Mouse (Mus musculus): Measurements from ENCODE around the gene Smco2.
A peak's percentile ranks its signal among the peaks of the same experiment; 100 is the strongest.

Smco2 gene

DNA sequence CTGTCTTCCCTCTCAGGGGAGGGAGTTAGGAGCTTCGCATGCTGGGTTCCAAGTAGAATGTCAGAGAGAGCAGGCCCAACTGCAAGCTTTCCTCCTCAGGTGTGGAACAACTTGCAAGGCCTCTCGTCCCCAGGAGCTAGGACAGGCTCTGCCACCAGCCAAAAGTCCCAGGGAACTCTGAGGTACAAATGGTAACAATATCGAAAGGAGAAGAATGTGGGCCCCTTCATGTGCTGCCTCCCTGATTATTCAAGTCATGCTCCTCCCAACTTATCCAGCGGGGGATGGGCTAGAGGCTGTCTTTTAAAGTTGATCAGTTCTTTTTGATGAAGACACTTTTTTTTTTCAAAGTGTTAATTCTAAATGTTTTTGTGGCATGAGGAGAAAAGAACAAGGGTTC is at the start of gene Smco2:
TSS of gene Smco2 (plus strand) at position 55 of the 400 bp plus-strand sequence.
- no peak for DNase-seq (ENCODE audit: low read depth, low spot score)

DNA sequence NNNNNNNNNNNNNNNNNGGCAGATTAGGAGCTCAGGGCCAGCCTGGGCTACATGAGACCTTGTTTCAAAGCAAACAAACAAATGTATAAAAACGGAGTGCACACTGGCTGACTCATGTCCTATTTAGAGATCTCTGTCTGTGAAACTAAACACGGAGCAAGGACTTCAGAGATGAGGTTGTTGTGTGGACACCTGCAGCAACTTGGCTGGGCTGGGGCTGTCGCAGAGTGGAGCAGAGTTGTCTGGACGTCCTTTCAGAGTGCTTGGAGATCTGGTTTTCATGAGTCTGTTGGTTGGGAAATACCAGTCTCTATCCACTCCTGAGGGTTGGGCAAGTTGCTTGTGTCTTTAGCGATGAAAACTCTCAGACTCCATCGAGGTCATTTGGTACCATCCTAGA is 39.9 kb upstream of the Smco2 start:
- no peak for DNase-seq (ENCODE audit: low read depth, low spot score)

DNA sequence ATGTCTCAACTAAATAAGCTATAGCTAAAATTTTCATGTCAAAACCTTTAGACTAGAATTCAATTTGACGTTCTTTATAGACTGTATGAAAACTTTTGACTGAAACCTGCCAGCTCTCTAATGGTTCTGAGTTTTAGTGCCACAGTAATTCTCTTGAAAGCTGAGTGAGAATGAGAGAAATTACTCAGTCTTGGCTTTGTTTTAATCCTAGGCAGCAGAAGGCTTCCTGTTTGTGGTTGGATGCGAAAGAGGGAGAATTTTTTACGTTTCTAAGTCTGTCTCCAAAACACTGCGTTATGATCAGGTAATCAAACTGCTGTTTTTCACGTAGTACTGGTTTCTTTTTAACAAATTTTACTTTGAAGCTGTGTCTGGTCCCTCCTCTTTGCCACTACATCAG is 36.9 kb upstream of the Smco2 start:
- no peak for DNase-seq (ENCODE audit: low read depth, low spot score)

DNA sequence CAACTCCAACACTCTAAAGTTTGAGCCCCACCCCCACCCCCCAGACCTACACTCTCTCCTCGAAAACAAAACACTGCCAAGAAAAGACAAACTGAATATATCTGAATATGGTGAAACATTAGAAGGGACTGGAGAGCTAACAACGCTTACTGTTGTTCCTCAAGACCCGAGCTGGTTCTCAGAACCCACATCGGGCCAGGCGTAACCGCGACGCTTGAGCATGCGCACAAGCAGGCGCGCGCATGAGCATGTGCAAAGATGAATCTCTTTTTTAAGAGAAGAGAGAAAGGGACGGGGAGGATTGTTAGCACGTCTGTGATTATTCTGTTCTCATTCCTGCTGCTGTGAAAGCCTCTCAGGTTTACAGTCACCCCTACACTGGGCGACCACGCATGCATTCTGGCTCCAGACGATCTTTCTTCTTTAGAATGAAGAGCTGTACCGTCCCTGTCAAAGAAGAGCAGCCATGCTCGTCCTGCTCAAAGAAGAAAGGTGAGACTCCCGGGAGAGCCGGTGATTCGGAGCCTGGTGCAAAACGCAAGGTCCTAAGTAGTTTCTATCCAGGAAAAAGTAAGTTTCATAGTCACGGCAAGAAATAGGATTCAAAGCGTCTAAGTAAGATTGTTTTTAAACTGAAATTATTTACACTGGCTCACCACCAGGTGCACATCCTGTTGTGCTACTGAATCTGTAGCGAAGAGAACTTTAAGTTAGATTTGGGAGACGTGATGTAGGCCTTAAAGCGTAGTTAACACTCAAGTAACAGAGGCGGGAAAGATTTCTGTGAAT is 29.5 kb upstream of the Smco2 start:
- no peak for DNase-seq (ENCODE audit: low read depth, low spot score)

DNA sequence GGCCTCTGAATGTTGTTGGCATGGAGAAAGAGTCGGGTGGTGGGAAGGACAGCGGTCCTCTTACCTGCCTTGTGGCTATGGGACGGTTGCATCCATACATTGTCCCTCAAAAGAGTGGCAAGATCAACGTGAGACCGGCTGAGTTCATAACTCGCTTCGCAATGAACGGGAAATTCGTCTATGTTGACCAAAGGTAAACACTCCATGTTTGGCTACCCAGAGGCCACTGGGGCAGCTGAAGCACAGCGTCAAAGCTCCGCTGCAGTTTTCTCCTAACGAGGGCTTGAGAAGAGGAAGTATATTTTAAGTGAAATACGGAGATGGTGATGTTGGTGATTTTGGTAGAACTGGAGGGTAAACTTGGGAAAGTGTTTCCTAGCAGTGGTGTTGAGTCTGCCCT is 27.9 kb upstream of the Smco2 start:
- no peak for DNase-seq (ENCODE audit: low read depth, low spot score)

DNA sequence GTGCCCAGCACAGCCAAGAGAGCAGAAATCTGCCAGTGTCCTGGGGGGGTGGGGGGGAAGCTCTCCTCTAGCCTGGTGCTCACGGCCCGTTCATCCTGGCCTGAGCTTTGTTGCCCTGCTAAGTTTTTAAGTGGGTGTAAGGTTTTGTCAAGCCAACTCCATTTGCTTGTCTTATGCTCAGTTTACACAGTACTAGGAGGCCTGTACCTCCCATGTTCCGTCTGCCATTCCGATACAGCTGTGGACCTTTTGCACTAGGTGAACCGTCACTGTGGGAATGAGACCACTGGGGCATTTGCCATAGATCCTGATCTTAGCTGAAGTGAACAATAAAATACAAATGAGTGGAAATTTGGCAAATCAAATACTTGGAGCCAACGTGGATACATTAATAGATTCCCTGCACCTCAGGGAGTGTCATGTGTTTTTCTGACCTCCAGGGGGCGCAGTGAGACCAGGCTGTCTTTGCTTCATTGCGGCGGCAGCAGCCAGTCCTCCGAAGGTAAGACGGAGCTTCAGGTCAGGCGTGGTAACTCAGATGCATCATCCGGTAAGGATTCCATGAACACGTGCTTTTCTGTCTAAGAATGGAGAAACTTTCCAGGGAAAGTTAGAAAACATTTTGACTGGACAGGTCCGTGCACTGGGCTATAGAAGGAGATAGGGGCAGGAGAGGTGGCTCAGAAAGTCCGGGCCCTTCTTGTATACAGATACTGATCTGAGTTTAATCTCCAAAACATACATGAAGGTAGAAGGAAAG is 25.0 kb upstream of the Smco2 start:
- DNase-seq (ENCODE audit: low read depth, low spot score) = peak; percentile 16

DNA sequence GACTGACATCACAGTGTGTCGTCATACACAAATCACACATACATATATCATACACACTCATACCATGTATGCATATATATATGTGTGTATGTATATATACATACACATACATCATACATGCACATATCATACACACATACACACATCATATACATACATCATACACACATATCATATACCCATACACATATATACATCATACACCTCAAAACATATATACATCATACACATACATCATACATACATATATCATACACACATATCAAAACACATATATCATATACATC is 24.5 kb upstream of the Smco2 start:
- no peak for DNase-seq (ENCODE audit: low read depth, low spot score)

DNA sequence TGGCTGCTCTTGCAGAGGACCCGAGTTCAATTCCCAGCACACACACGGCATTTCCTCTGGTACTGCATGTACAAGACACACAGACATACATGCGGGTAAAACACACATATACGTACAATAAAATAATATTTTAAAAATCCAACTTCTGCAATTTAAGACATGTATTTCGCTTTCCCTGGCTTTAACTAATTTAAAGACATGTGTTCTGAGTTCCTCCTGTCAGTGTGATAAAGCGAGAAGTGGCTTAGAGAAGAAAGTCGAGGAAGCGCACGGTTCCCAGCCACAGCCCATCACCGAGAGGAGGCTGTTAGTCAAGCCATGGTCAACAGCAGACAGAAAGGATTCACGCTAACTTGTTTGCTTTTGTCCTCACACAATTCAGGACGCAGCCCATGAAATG is 18.6 kb upstream of the Smco2 start:
- DNase-seq (ENCODE audit: low read depth, low spot score) = no peak

DNA sequence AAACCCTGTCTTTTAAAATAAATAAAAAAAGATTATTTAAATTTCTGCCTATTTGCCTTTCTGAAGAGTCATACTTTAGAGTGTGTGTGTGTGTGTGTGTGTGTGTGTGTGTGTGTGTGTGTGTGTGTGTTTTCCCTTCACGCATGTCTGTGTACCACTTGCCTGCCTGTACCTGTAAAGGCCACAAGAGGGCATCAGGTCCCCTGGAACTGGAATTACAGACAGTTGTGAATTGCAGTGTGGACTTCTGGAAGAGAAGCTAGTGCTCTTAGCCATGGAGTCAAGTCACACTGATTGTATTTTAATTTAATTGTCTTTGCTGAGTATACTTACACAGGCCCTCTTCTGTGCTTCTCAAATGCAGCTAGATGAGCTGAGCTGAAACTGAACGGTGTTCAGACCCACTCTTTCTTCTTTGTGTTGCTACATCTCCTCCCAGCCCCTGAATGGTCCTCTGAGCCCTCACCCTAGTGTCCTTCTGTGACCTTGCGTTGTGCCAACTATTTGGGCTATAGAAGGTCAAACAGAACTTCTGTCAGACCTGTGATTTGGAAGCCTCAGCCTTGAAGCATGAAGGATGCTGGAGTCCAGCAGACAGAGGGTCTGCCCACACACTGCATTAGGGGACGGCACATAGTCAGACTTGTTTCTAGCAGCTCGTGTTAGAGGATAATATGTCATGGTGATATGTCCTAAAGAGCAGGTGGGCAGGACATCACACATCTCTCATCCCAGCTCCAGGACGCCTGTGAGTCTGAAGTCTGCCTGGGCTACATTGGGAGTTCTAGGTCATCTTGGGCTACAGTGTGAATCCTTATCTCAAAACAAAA is 16.2 kb upstream of the Smco2 start:
- DNase-seq (ENCODE audit: low read depth, low spot score) = no peak

DNA sequence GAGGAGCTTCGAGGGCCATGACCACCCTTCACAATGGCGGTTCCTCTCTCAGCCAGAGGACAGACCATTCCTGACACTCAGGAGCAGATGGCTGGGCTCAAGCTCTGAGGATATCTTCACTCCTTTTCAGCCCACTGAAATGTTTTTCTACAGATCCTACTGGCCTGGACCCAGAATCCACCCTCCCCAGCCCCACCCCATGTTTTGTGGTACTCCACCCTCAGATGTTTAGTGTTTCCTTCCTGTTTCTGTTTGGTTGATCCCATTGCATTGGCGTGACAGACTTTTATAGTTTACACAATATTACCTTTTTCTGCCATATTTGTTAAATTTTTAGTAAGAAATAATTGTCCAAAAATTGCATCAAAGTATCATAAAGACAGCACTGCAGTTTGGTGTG is 15.6 kb upstream of the Smco2 start:
- DNase-seq (ENCODE audit: low read depth, low spot score) = no peak

DNA sequence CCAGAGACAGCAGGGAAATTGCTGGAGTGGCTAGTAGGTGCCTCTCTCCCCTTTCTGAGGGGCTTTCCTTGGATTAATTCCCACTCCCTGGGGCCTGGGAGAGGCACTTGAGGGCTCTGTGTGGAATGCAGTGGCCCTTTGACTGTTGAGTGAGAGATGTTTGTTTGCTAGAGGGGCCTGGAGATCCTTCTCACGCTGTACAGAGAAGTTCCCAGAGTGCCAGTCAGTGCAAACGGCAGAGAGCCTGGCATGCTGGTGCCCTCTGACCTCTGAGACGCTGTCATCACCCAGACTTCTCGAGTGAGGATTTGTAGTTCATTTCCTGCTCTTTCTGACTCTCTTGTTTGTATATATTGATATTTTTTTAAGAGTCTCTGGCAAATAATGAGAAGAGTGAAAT is 14.1 kb upstream of the Smco2 start:
- no peak for DNase-seq (ENCODE audit: low read depth, low spot score)

DNA sequence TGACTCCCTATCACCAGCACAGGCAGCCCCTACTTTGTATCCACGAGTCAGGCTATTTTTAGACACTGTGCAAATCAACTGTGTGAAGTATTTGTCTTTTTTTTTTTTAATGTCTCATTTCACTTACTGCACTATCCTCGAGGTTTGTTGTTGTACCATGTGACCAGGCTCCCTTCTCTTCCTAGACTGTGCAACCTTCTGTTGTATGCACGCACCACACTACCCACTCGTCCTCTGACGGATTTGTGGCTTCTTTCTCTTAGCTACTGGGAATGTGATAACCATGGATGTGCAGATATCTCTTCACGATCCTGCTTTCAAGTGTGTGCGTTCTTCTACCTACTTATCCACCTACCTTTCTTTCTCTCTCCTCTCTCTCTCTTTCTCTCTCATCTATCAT is 12.6 kb upstream of the Smco2 start:
- no peak for DNase-seq (ENCODE audit: low read depth, low spot score)

DNA sequence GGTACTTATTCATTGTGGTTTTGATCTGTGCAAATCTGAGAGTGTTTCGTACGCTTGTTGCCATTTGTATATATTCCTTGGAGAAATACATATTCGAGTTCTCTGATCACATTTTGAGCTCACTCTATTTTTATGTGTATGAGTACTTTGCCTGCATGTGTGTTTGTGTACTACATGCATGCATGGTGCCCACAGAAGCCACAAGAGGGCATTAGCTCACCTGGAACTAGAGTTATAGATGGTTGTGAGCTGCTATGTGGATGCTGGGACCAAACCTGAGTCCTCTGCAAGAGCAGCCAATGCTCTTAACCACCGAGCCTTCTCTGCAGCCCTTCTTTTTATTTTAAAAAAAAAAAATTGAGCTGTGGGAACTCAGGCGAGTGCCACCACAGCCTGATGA is 11.5 kb upstream of the Smco2 start:
- no peak for DNase-seq (ENCODE audit: low read depth, low spot score)

DNA sequence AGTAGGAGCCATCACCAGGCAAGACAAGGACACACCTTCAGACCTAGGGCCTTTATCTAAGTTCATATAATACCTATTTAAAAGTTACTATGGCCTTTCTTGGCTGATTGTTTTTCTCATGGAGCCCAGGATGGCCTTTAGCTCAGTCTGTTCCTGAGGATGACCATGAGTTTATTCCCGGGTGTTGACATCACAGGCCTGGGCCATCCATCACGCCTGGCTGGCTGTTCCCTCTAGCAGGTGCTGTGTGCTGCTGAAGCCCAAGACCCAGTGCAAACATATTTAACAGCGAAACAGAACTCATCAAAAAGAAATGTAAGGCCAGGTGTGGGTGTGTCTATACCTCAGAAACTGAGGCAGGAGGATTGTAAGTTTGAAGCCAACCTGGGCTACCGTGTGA is 11.0 kb upstream of the Smco2 start:
- no peak for DNase-seq (ENCODE audit: low read depth, low spot score)

DNA sequence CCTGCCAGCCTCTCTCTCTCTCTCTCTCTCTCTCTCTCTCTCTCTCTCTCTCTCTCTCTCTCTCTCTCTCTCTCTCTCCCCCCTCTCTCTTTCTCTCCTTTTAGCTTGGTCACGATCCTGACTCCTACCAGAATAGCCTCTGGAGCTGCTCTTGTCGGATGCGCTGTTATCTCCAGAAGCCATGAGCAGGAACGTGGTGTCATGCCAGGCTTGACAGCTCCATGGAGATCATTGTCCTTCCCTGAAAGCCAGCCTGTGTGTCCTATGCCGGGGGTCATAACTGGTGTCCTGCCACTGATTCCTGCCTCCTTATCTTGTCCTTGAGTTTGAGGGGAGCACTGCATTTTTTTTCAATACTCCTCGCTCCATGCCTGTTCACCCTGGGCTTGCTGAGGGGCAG is 5.0 kb upstream of the Smco2 start:
- DNase-seq (ENCODE audit: low read depth, low spot score) = no peak

DNA sequence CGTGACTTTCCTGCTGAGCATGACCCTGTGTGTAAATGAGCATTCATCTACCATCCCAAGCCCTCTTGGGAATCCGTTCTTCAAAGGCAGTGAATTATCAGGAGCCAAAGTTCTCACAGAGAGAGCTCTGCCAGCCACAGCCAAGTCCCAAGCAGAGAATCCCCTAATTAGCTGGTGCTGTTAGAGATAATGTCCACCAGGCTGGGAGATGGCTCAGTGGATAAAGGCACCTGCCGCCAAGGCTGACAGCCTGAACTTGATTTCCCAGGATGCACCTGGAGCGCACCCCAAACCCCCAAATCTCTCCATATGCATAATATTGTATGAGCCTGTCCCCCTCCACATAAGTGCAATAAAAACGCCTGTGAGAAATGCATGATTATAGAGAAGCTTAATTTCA is 4.6 kb upstream of the Smco2 start:
- no peak for DNase-seq (ENCODE audit: low read depth, low spot score)

DNA sequence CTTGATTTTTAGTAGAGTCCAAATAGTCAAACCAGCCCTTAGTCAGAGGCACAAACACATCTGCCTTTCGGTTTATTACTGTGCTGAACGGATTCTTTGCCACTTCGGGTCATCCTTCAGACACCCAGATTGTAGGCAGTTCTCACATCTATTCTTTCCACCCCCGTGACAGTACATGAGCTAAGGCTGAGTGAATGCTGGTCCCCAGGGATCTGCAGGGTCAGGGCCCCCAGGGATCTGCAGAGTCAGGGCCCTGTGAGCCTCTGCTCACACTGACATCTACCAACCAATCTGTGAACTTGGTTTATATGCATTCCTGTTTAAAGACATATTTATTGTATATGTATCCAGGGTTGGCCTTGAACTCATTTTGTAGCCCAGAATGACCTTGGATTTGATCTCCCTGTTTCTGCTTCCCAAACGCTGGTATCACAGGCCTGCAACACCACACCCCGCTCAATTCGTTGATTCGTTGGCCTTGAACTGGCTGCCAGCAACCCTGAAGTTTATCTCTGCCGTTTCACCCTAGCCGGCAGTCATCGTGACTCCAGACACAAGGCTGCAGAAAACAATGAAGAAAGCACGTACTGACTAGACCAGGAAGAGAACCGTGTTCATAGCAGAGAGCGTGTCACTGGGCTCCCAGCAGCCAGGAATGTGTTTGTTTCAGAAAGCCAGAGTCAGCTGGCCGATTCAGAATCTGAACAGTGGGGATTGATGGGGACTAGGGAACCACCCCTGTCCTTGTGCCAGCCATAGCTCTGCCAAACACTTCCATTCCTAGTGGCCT is 3.7 kb upstream of the Smco2 start:
- no peak for DNase-seq (ENCODE audit: low read depth, low spot score)

DNA sequence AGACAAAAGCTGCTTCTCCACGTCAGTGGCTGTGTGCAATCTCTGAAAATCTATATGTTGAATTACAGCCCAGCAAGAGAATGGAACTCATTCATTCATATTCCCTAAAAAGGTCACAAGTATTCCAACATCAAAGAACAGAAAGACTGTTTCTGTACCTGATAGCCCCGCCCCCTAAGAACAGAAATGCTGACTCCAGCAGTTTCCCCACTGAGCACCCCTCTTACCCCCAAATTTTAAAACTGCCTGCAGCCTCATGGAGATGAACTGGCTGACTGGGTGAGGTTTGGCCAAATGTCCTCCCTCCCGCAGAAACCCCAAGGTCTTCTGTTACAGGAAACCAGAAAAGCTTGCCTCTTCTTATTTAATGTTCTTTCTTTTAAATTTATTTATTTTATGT is 2.5 kb upstream of the Smco2 start:
- DNase-seq (ENCODE audit: low read depth, low spot score) = no peak

DNA sequence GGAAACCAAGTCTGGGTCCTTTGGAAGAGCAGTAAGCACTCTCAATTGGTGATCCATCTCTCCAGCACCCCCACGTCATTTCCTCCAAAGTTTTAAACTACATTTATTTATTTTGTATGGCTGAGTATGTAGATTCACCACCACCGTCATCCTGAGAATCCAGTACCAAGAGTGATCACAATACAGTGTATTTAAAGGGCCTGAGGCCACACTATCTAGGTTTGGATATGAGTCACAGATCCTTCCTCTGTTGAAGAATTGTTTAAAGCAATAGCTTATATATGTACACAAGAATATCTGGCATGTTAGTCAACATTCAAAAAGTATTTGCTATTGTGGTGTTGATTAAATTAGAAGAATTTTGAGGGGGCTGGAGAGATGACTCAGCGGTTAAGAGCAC is 1.6 kb upstream of the Smco2 start:
- no peak for DNase-seq (ENCODE audit: low read depth, low spot score)

DNA sequence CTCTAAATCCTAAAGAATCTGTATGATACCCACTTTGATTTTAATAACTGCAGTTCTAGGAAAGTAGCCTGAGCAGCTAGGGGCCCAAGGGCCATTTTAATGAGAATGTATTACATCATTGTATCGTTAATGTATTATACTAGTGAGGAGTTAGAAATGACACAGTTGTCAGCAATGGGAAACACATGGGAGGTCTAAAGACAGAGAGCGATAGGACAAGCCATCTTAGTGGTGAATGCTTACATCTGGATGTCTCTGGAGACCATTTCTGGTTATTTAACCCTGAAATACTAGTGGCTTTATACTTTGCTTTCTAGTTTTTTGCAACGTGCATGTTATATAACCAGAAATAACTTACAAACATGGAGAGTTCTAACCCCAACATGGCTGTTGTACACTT is 2.0 kb downstream of the Smco2 start:
- no peak for DNase-seq (ENCODE audit: low read depth, low spot score)

DNA sequence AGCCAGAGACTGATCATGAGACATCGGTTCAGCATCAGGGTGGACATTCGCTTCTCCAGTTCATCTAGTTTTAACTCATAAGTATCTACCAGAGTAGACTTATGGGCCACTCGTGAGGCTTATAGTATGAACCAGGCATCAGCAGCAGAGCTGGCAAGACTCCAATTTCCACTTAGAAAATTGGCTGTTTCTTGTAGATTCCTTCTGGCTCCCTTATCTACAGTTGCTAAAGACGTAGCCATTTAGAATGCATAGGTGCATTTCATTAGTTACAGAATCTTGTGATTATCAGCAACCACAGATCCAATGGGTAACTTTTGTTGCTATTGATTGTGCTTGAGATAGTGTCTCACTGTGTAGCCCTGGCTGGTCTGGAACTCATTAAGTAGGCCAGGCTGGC is 2.8 kb downstream of the Smco2 start:
- no peak for DNase-seq (ENCODE audit: low read depth, low spot score)

DNA sequence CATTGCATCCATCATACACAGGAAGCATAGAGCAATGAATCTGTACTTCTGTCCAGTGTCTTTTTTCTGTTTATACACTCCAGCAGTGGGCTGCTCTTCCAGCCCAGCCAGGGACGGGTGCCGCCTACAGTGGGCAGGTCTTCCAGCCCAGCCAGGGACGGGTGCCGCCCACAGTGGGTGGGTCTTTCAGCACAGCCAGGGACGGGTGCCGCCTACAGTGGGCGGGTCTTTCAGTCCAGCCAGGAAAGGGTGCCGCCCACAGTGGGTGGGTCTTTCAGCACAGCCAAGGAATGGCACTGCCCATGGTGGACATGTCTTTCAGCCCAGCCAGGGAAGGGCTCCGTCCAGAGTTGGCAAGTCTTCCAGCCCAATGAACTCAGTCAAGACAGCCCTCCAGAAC is 5.3 kb downstream of the Smco2 start:
- DNase-seq (ENCODE audit: low read depth, low spot score) = peak; percentile 74

Data from c-Kit-negative CD71-positive TER-119-positive erythroid progenitor cells, embryonic 14.5 days (primary cell).